Comparison of ENCODE assay signal across 22 mouse cellular contexts in genomic region chr11:114226553-114226952, GRCm38 (mm10).
DNase-seq lines count a peak whose midpoint lies in the region; ATAC-seq and TF ChIP-seq lines count a peak whose summit lies in the region.
"Had no signal": no experiment of that assay in that cellular context is flagged by ENCODE, and none has a peak within 500 bp of the region (broad histone marks: within the 10 kb centered on the region; RNA-seq: fewer than 3 reads in every experiment).

No protein-coding gene starts in this region.

- H3K4me2 ChIP-seq in hindbrain, embryonic 12.5 days (replicated peaks), result no peak overlapping the region
- H3K4me2 ChIP-seq in intestine, postnatal 0 days (replicated peaks; ENCODE audit: low read depth), result no peak overlapping the region
- H3K4me2 ChIP-seq: heart, embryonic 13.5 days; hindbrain, embryonic 14.5 days; limb, embryonic 13.5 days; liver, embryonic 15.5 days; neural tube, embryonic 12.5 days had no signal

- no peak overlapping the region for H3K9ac ChIP-seq in hindbrain, embryonic 12.5 days
- no peak overlapping the region for H3K9ac ChIP-seq in intestine, postnatal 0 days (ENCODE audit: low read depth, low read length)
- H3K9ac ChIP-seq: heart, embryonic 13.5 days; hindbrain, embryonic 14.5 days; limb, embryonic 13.5 days; liver, embryonic 15.5 days; neural tube, embryonic 12.5 days had no signal

- no peaks in the 10 kb centered on the region for H3K36me3 ChIP-seq in thymus, adult 2 months (ENCODE audit: control insufficient read depth, insufficient read depth, low read length)
- H3K36me3 ChIP-seq in hindbrain, embryonic 12.5 days, result no peaks in the 10 kb centered on the region
- no peaks in the 10 kb centered on the region for H3K36me3 ChIP-seq in intestine, postnatal 0 days (ENCODE audit: control insufficient read depth, insufficient read depth)
- H3K36me3 ChIP-seq: embryonic facial prominence, embryonic 10.5 days; G1E; heart, embryonic 13.5 days; limb, embryonic 13.5 days; liver, embryonic 15.5 days; neural tube, embryonic 12.5 days had no signal

- H3K27me3 ChIP-seq in thymus, adult 2 months (ENCODE audit: control insufficient read depth, insufficient read depth, low read length), result no peaks in the 10 kb centered on the region
- H3K27me3 ChIP-seq in hindbrain, embryonic 12.5 days, result no peaks in the 10 kb centered on the region
- H3K27me3 ChIP-seq in intestine, postnatal 0 days (replicated peaks; ENCODE audit: control insufficient read depth, insufficient read depth, low read length), result no peaks in the 10 kb centered on the region
- H3K27me3 ChIP-seq: heart, embryonic 13.5 days; limb, embryonic 13.5 days; liver, embryonic 15.5 days; neural tube, embryonic 12.5 days had no signal

- DNase-seq in thymus, adult 2 months, result no peak
- DNase-seq in thymus, adult 18-20 months, result no peak
- DNase-seq in induced T-regulatory cell, adult 2 months (ENCODE audit: low read depth), result peak; percentile 9
- peak; percentile 57 to 71 for DNase-seq in spleen, postnatal 36 days (ENCODE audit: low spot score in 2 of 2)
- peak; percentile 74 for DNase-seq in thymus, postnatal 4 days
- no peak for DNase-seq in embryo, embryonic 10 days (ENCODE audit: low spot score)
- DNase-seq: adrenal gland, postnatal 25 days; cerebellum, adult 2 months; cerebellum, postnatal 36 days; heart, adult 18-20 months; kidney, adult 11 months; lung, postnatal 14 days had no signal

- 0 out of 2 replicates have a peak, but pooled peaks have one; percentile 39 for TF ChIP-seq POLR2A in thymus, adult 2 months (IDR thresholded peaks at IDR 0.05; ENCODE audit: control insufficient read depth, extremely low read depth, insufficient read depth, low read length, poor library complexity)

- 12% methylated on average over 13 of the region's 13 CpGs for WGBS in thymus, adult 2 months
- WGBS in hindbrain, embryonic 12.5 days, result 89% methylated on average over 13 of the region's 13 CpGs
- 83% methylated on average over 13 of the region's 13 CpGs for WGBS in intestine, postnatal 0 days

- peak overlapping the region; percentile 93 for H3K27ac ChIP-seq in thymus, adult 2 months (ENCODE audit: control insufficient read depth, insufficient read depth, low read length)
- no peak overlapping the region for H3K27ac ChIP-seq in hindbrain, embryonic 12.5 days
- H3K27ac ChIP-seq in intestine, postnatal 0 days (ENCODE audit: low read depth, low read length), result no peak overlapping the region
- H3K27ac ChIP-seq: embryonic facial prominence, embryonic 10.5 days; heart, embryonic 13.5 days; hindbrain, embryonic 14.5 days; kidney, postnatal 0 days; limb, embryonic 13.5 days; liver, embryonic 15.5 days; neural tube, embryonic 12.5 days had no signal

- peak overlapping the region; percentile 31 for H3K4me3 ChIP-seq in thymus, adult 2 months (ENCODE audit: control insufficient read depth, insufficient read depth, low read length)
- H3K4me3 ChIP-seq in hindbrain, embryonic 12.5 days, result no peak overlapping the region
- no peak overlapping the region for H3K4me3 ChIP-seq in intestine, postnatal 0 days (ENCODE audit: low read depth, low read length)
- H3K4me3 ChIP-seq: embryonic facial prominence, embryonic 10.5 days; heart, embryonic 13.5 days; limb, embryonic 13.5 days; liver, embryonic 15.5 days; neural tube, embryonic 12.5 days had no signal

- no peak for ATAC-seq in hindbrain, embryonic 12.5 days (ENCODE audit: low FRiP score)
- no peak for ATAC-seq in intestine, postnatal 0 days

- peaks cover 54% of the 10 kb centered on the region for H3K4me1 ChIP-seq in thymus, adult 2 months (replicated peaks; ENCODE audit: control insufficient read depth, insufficient read depth, low read length)
- H3K4me1 ChIP-seq in hindbrain, embryonic 12.5 days, result no peaks in the 10 kb centered on the region
- no peaks in the 10 kb centered on the region for H3K4me1 ChIP-seq in intestine, postnatal 0 days (replicated peaks; ENCODE audit: control insufficient read depth, insufficient read depth, low read length)
- H3K4me1 ChIP-seq: heart, embryonic 13.5 days; liver, embryonic 15.5 days; neural tube, embryonic 12.5 days had no signal

- H3K9me3 ChIP-seq in hindbrain, embryonic 12.5 days (replicated peaks), result peaks cover 5% of the 10 kb centered on the region; the same call in 1 of the 2 replicates
- H3K9me3 ChIP-seq in intestine, postnatal 0 days (ENCODE audit: control insufficient read depth), result no peaks in the 10 kb centered on the region
- H3K9me3 ChIP-seq: heart, embryonic 13.5 days; liver, embryonic 15.5 days had no signal

- no peak for TF ChIP-seq CTCF in thymus, adult 2 months (IDR thresholded peaks at IDR 0.05; ENCODE audit: borderline replicate concordance, control insufficient read depth, extremely low read depth, insufficient read depth, low read length, poor library complexity)
- no peak for TF ChIP-seq CTCF in intestine, postnatal 0 days (IDR thresholded peaks at IDR 0.05; ENCODE audit: low read depth)

Comparison
In these comparisons a context has a peak if more than half of its experiments do, and no peak if none do; other contexts are left out.
1. DNase-seq: peak in induced T-regulatory cell, adult 2 months (single experiment), spleen, postnatal 36 days (2 of 2) and thymus, postnatal 4 days (single experiment); none in thymus, adult 2 months (single experiment), thymus, adult 18-20 months (0 of 2) and embryo, embryonic 10 days (single experiment).